Mouse (Mus musculus) liver, embryonic 12.5 days (tissue): ENCODE results near the gene Zdhhc18. TPM values are rescaled to one million over a fixed set of nuclear protein-coding genes. Genes with fewer than 3 reads are reported as not detected.

Source experiments
- ATAC-seq: fragments of 200-750 bp; cut with Nextera tagmentation; 2 replicates; pipeline ENCODE4 v1.8.0; 2017; ENCODE audit warnings: moderate number of reproducible peaks, mild to moderate bottlenecking, moderate library complexity
- H3K27ac ChIP-seq: fragments of 300-500 bp; sonication (generic); 2 replicates; pipeline ENCODE4 v1.5.1; 2016; ENCODE audit warnings: mild to moderate bottlenecking
- H3K27me3 ChIP-seq: fragments of 300-500 bp; sonication (generic); replicated peaks from 2 replicates; pipeline ENCODE4 v1.6.1; 2016; ENCODE audit warnings: mild to moderate bottlenecking, moderate library complexity
- H3K36me3 ChIP-seq: fragments of 300-500 bp; sonication (generic); 2 replicates; pipeline ENCODE4 v1.6.1; 2016; ENCODE audit warnings: mild to moderate bottlenecking, moderate library complexity
- H3K4me1 ChIP-seq: fragments of 300-500 bp; sonication (generic); 2 replicates; pipeline ENCODE4 v1.6.1; 2016
- H3K4me2 ChIP-seq: fragments of 300-500 bp; sonication (generic); 2 replicates; pipeline ENCODE4 v1.6.1; 2016; ENCODE audit warnings: mild to moderate bottlenecking, moderate library complexity
- H3K4me3 ChIP-seq: fragments of 300-500 bp; sonication (generic); 2 replicates; pipeline ENCODE4 v1.5.1; 2016; ENCODE audit warnings: mild to moderate bottlenecking, moderate library complexity
- H3K9ac ChIP-seq: fragments of 300-500 bp; sonication (generic); 2 replicates; pipeline ENCODE4 v1.6.1; 2016; ENCODE audit warnings: mild to moderate bottlenecking, moderate library complexity
- H3K9me3 ChIP-seq: fragments of 300-500 bp; sonication (generic); replicated peaks from 2 replicates; pipeline ENCODE4 v1.6.1; 2016; ENCODE audit warnings: mild to moderate bottlenecking, moderate library complexity
- WGBS: fragments of 180-500 bp; shearing (Covaris S2); methylation state at CpG from one replicate; pipeline ENCODE4 v1.1.7; 2016; ENCODE audit not compliant: insufficient replicate concordance; 5-methylcytosine and 5-hydroxymethylcytosine counted together
- polyA plus RNA-seq: library from polyadenylated mRNA; unstranded; fragments of >200 nt; fragmentation: Nextera tagmentation; extraction: Ambion mirVana; gene quantifications from 2 replicates; pipeline ENCODE4 v1.2.1, GENCODE M21; 2016

The Zdhhc18 gene
- 4.6 and 5.5 TPM in 2 replicates for polyA plus RNA-seq

DNA sequence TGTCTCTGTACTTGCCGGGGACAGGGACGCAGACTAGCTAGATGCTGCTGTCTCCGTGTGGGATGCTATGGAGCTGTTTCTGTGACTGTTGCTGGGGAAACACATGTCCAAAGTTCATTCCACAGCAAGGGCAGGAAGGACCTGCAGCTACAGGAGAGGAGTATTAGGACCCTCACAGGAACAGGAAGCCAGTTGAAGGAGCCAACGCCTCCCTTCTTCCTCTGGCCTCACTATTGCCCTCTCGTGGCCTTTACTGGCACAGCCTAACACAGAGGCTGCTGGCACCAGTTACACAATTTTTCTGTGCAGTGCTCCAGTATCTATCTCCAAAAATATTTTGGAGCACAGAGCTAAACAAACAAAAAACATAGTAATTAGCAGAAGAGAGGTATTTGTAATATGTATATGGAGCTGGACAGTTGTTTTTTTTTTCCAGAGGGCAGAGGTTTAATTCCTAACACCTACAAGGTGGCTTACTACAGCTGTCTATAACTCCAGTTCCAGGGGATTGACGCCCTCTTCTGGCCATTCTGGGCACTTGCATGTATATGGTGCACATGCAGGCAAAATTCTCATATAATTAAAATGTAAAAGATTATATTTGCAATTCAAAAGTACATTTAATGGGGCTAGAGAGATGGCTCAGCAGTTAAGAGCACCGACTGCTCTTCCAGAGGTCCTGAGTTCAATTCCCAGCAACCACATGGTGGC, at the start of gene Zdhhc18:
Gene Zdhhc18, minus strand, starts transcription at position 166 of the 711 bp plus-strand sequence.
- H3K9ac ChIP-seq = 0 out of 2 replicates have a peak within 1 kb of the TSS, but pooled peaks have one; percentile 14
- 26% methylated on average over 7 of the region's 7 CpGs for WGBS
- H3K4me2 ChIP-seq = peak within 1 kb of the TSS; percentile 60

DNA sequence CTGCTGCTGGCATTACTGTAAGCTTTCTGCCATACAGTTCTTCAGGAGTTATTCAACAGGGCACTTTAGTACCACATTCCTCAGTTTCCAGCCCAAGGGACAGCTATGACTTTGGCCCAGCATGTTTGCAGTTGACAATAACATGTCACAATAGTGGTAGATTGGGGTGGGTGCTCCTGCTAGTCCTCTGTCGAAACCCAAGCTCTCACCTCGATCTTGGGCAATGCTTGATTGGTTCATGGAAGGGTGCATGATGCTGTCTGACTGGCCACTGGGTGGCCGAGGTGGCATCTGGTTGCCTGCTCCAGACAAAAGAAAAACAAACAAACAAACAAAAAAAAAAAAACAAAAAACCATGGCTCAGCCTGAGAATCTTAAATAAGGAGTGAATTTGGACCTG, 45.4 kb upstream of the Zdhhc18 start:
- Histone ChIP-seq H3K4me3 (no peak overlapping the region), H3K4me1 (peaks cover 5% of the 10 kb centered on the region; the same call in 1 of the 2 replicates), H3K9ac (no peak overlapping the region), H3K9me3 (no peaks in the 10 kb centered on the region), H3K36me3 (peaks cover 97% of the 10 kb centered on the region), H3K27ac (no peak overlapping the region), H3K4me2 (no peak overlapping the region), H3K27me3 (no peaks in the 10 kb centered on the region)
- WGBS = 91% methylated on average over 3 of the region's 3 CpGs
- ATAC-seq = no peak

More for the DNA sequence above, at the start of gene Zdhhc18:
- Histone ChIP-seq H3K4me1 (peaks cover 7% of the 10 kb centered on the region), H3K9me3 (peaks cover 4% of the 10 kb centered on the region; the same call in 1 of the 2 replicates), H3K27me3 (no peaks in the 10 kb centered on the region), H3K4me3 (peak within 1 kb of the TSS; percentile 51), H3K36me3 (no peaks in the 10 kb centered on the region), H3K27ac (peak within 1 kb of the TSS; percentile 11; the same call in 1 of the 2 replicates)
- peak; percentile 51; the same call in 1 of the 2 replicates for ATAC-seq

DNA sequence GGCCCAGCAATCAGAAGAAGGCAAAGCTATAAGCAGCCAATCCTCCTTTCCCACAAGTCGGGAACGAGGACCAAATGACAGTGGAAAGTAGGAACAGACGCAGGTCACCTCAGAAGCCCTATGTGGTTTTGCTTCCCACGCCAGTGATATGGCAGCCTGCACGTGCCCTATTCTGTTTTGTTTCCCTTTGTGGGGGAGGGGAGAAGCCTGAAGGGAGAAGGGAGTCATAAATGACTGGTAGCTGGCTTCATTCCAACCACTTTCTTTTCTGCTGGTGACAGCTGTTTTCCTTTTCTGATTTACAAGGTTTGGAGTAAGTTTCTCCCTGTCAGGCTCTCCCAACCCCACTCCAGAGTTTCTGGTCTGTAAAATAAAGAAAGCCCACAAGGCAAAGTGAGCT, 40.3 kb upstream of the Zdhhc18 start:
- no peak overlapping the region for H3K27ac ChIP-seq
- no peak for ATAC-seq

DNA sequence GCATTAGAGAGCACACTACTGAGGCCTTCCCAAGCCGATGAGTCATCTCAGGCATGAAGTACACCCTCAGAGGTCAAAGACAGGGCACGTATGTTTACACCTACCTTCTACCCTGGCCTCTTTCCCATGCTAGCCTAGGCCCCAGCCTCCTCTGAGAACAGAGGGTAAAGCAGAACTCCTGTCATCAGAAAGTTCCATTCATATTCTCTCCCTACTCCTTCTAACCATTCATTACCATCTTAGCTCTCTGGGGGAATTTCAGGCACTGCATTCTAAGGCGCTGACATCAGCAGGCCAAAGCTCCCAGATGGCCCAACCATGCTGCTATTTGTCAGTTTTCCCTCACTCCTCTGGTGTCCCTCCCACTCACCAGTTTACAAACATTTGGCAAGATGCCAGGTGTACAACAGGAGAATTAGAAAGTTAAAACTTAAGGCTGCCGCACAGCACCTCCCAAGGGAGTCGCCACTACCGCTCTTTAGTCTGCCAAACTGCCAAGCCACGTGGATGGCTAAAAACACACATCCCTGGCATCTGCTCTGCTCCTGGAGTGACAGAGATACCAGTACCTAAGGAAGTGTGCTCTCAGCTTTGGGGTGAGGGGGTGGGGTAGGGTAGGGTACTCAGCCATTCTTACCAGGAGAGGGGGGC, 38.6 kb upstream of the Zdhhc18 start:
- Histone ChIP-seq H3K9ac (no peak overlapping the region), H3K4me3 (no peak overlapping the region), H3K36me3 (peaks cover 100% of the 10 kb centered on the region), H3K4me1 (peaks cover 15% of the 10 kb centered on the region), H3K27me3 (no peaks in the 10 kb centered on the region), H3K27ac (no peak overlapping the region), H3K4me2 (no peak overlapping the region), H3K9me3 (no peaks in the 10 kb centered on the region)
- no peak for ATAC-seq
- WGBS = 88% methylated on average over 7 of the region's 7 CpGs

More for the DNA sequence above, 40.3 kb upstream of the Zdhhc18 start:
- H3K4me2 ChIP-seq = no peak overlapping the region
- no peak overlapping the region for H3K4me3 ChIP-seq
- 57% methylated on average over 5 of the region's 5 CpGs for WGBS
- no peak overlapping the region for H3K9ac ChIP-seq
- no peaks in the 10 kb centered on the region for H3K9me3 ChIP-seq
- peaks cover 100% of the 10 kb centered on the region for H3K36me3 ChIP-seq
- H3K27me3 ChIP-seq = no peaks in the 10 kb centered on the region
- peaks cover 5% of the 10 kb centered on the region; the same call in 1 of the 2 replicates for H3K4me1 ChIP-seq

DNA sequence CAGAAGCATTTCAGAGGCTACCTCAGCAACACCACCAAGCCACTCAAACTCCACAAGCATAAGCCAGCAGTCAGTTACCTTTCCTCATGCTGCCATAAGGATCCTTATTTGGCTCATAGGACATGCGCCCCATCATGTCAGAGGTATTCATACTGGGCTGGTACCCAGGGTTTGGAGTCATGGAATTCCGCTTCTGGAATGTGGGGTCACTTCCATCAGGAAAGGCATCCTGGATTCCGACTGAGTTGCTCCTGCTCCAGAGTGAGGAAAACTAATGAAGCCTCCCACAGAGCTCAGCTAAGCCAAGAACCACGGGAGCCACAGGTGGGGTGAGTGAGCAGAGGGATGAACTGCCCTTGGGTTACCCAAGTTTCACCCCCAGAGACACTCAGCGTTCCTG, 37.2 kb upstream of the Zdhhc18 start:
- H3K36me3 ChIP-seq = peaks cover 100% of the 10 kb centered on the region
- no peak overlapping the region for H3K4me2 ChIP-seq
- no peak overlapping the region for H3K4me3 ChIP-seq
- H3K27ac ChIP-seq = no peak overlapping the region
- no peak for ATAC-seq
- WGBS = 80% methylated on average over 5 of the region's 5 CpGs
- H3K9me3 ChIP-seq = no peaks in the 10 kb centered on the region
- peaks cover 27% of the 10 kb centered on the region for H3K4me1 ChIP-seq
- H3K27me3 ChIP-seq = no peaks in the 10 kb centered on the region
- H3K9ac ChIP-seq = no peak overlapping the region

DNA sequence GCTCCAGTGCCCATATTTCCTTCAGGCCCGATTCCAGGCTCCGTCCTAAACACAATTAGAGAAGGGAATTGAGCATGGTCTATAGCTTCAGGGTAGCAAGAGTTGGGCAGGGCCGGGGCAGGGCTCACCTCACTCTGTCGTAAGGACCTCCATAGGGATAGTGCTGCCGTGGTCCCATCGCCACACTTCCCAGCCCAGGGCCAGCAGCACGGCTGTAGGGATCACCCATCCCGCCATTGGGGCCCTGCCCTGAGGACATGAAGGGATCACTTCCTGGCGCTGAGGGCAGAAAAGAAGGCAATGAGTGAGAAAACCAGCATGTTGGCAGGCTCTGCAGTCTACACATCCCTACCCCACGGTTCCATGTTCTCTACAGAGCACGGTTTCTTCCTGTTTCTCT, 36.6 kb upstream of the Zdhhc18 start:
- Histone ChIP-seq H3K9me3 (no peaks in the 10 kb centered on the region), H3K4me3 (no peak overlapping the region), H3K4me2 (no peak overlapping the region), H3K9ac (no peak overlapping the region), H3K36me3 (peaks cover 100% of the 10 kb centered on the region), H3K27ac (no peak overlapping the region; the same call in 1 of the 2 replicates), H3K4me1 (peaks cover 34% of the 10 kb centered on the region), H3K27me3 (no peaks in the 10 kb centered on the region)
- no peak for ATAC-seq
- 90% methylated on average over 11 of the region's 11 CpGs for WGBS

DNA sequence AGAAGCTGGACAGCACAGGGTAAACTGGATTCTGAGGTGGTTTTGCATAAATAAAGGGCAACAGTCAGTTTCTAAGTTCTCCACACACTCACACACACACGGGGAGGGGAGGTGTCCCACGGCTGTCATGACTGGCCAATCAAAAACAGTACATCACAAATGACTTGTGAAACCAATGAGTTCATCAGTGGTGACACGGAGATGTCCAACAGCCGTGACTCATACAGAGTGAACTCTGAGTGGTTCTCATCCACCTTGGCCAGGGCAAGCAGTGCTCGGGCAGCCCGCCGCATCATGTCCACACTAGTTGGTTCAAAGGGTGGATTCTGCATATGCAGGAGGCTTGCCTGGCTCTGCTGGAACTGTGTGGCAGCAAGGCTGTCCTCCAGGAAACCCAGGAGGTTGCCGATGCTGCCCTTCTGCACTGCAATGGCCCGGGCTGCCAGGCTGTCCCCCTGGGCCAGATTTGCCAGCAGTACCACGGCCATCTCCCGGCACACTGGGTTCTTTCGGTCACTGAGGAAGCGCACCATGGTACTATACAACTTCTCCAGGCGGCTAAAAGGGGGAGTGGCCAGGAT, 30.3 kb upstream of the Zdhhc18 start:
- H3K4me1 ChIP-seq = peaks cover 73% of the 10 kb centered on the region
- ATAC-seq = no peak

DNA sequence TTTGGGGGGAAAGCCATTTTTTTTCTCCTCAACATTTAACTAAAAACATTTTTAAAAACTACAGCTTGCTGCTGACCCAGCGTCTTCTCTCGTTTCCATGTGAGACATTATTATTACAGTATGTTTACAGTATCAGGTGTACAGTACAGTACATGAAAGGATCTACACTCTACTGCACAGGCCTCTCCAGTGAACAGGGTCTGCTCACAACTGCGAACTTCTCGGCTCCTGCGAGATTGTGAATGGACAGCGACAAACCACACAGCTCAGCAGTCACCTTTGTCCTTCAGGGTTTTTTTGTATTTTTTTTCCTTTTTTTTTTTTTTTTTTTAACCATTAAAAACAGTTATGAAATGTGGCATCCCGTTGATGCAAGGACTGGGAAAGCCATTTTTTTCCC, 29.7 kb upstream of the Zdhhc18 start:
- no peak overlapping the region for H3K9ac ChIP-seq
- H3K36me3 ChIP-seq = peaks cover 63% of the 10 kb centered on the region
- no peak for ATAC-seq
- H3K27ac ChIP-seq = no peak overlapping the region
- no peaks in the 10 kb centered on the region for H3K27me3 ChIP-seq
- H3K4me1 ChIP-seq = peaks cover 80% of the 10 kb centered on the region
- 85% methylated on average over 7 of the region's 7 CpGs for WGBS
- H3K4me2 ChIP-seq = no peak overlapping the region
- no peaks in the 10 kb centered on the region for H3K9me3 ChIP-seq
- H3K4me3 ChIP-seq = no peak overlapping the region

More for the DNA sequence above, 30.3 kb upstream of the Zdhhc18 start:
- Histone ChIP-seq H3K4me3 (no peak overlapping the region), H3K27ac (no peak overlapping the region), H3K27me3 (no peaks in the 10 kb centered on the region), H3K36me3 (peaks cover 70% of the 10 kb centered on the region), H3K4me2 (no peak overlapping the region), H3K9me3 (no peaks in the 10 kb centered on the region), H3K9ac (no peak overlapping the region)
- 90% methylated on average over 14 of the region's 14 CpGs for WGBS

DNA sequence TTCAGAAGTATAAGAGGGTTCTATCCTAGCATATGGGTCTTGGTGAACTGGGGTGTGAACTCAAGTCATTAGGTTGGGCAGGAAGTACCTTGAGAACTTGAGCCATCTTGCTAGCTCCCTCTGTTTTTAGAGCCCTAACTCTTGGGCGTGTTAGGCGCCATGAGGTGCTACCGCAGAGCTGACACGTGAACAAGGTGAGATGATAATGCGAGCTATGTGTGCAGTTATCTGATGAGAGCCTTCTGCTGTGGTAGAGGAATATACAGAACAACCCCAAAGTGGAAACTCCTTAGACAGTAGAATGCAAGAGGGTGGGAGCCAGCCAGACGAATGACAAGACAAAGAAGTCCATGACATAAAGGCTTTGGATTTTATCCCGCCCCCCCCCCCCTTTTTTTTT, 27.3 kb upstream of the Zdhhc18 start:
- peaks cover 40% of the 10 kb centered on the region for H3K36me3 ChIP-seq
- H3K4me1 ChIP-seq = peaks cover 78% of the 10 kb centered on the region
- ATAC-seq = no peak
- H3K27ac ChIP-seq = no peak overlapping the region
- no peak overlapping the region for H3K9ac ChIP-seq
- H3K4me3 ChIP-seq = no peak overlapping the region
- no peaks in the 10 kb centered on the region for H3K27me3 ChIP-seq
- WGBS = 45% methylated on average over 7 of the region's 7 CpGs
- H3K9me3 ChIP-seq = no peaks in the 10 kb centered on the region
- H3K4me2 ChIP-seq = no peak overlapping the region

DNA sequence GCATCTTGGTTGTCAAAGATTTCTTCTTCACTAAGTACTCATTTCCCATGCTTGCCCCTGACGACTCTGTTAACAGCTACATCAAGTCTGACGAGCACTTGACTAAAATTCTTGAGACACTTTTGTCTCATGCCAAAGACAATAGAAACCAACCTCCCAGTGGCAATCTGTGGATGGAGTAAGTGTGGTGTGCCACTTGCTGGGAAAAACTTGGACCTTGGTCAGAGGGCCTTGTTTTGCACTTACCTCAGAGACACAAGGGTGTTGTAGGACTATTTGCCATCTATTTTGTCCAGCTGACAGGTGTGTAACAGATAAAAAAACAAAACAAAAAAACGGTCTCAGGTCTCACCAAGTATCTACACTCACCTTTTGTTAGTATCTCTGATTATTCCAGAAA, 26.2 kb upstream of the Zdhhc18 start:
- Histone ChIP-seq H3K4me2 (0 out of 2 replicates have a peak overlapping the region, but pooled peaks have one; percentile 3), H3K9me3 (no peaks in the 10 kb centered on the region), H3K4me1 (peaks cover 75% of the 10 kb centered on the region), H3K27ac (peak overlapping the region; percentile 97), H3K4me3 (no peak overlapping the region), H3K9ac (no peak overlapping the region), H3K27me3 (no peaks in the 10 kb centered on the region), H3K36me3 (peaks cover 29% of the 10 kb centered on the region)
- no peak for ATAC-seq
- 30% methylated on average over 3 of the region's 3 CpGs for WGBS

DNA sequence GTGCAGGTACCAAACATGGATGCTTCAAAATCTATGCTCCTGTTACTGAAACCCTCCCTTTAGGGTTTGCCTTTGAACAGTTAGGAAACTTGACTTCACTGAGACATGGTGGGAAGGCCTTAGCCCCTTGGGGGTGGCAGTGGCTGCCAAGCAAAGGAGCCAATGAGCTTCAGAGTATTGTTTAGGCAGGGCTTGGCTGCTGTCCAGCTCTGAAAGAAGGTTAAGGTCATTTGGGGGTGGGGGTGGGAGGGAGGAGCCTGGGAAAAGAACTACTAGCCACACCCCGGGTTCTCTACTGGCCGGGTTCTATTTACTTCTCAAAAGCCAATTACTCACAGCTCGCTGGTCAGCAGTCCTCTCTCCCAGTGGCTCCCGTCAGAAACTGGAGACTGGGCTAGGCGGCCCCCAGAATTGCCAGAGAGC, 25.7 kb upstream of the Zdhhc18 start:
- Histone ChIP-seq H3K9ac (no peak overlapping the region), H3K9me3 (no peaks in the 10 kb centered on the region), H3K4me1 (peaks cover 75% of the 10 kb centered on the region), H3K36me3 (peaks cover 23% of the 10 kb centered on the region), H3K4me3 (no peak overlapping the region), H3K4me2 (0 out of 2 replicates have a peak overlapping the region, but pooled peaks have one; percentile 3), H3K27me3 (no peaks in the 10 kb centered on the region), H3K27ac (peak overlapping the region; percentile 97)
- no peak for ATAC-seq
- WGBS = 28% methylated on average over 5 of the region's 5 CpGs

DNA sequence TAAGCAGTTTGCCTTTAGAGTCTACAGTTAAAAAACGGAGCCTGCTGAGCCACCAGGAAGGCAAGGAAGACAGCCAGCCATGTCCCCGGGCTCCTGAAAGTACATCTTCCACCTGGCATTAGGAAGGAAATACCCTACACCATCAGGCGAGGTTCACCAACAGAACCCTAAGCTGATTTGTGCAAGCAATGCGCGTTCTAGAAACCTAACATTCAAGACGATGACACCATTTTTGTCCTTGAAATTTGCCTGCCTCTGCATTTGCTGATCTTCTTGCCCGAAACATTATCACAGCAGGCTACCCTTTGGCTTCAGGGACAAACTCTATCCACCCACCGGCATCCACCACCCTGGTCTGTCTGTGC, 24.4 kb upstream of the Zdhhc18 start:
- Histone ChIP-seq H3K4me3 (peak overlapping the region; percentile 74; the same call in 1 of the 2 replicates), H3K4me1 (peaks cover 85% of the 10 kb centered on the region)
- WGBS = 24% methylated on average over 8 of the region's 8 CpGs

More for the DNA sequence above, 24.4 kb upstream of the Zdhhc18 start:
- H3K27ac ChIP-seq = peak overlapping the region; percentile 97
- H3K27me3 ChIP-seq = no peaks in the 10 kb centered on the region
- peak overlapping the region; percentile 92 for H3K4me2 ChIP-seq
- H3K9ac ChIP-seq = peak overlapping the region; percentile 91
- H3K9me3 ChIP-seq = no peaks in the 10 kb centered on the region
- H3K36me3 ChIP-seq = peaks cover 11% of the 10 kb centered on the region
- no peak for ATAC-seq
